Mouse (Mus musculus) right cerebral cortex, adult 2 months (tissue): Measurements from ENCODE around the gene Osm.

Source experiments
- DNase-seq, 2 experiments: peaks; one replicate each; pipeline ENCODE4 v3.0.0; 2021 to 2022; ENCODE audit warnings: low spot score in 2 of 2

Osm gene

GRCm38 (mm10) chr11:4270744-4271459 lies 34.7 kb downstream of the Osm start:
- DNase-seq: peak in 1 of 2 experiments; percentile 16

- DNase-seq: no peak
These were observed 35.3 kb downstream of the Osm start for GRCm38 (mm10) chr11:4271544-4271943.

DNA sequence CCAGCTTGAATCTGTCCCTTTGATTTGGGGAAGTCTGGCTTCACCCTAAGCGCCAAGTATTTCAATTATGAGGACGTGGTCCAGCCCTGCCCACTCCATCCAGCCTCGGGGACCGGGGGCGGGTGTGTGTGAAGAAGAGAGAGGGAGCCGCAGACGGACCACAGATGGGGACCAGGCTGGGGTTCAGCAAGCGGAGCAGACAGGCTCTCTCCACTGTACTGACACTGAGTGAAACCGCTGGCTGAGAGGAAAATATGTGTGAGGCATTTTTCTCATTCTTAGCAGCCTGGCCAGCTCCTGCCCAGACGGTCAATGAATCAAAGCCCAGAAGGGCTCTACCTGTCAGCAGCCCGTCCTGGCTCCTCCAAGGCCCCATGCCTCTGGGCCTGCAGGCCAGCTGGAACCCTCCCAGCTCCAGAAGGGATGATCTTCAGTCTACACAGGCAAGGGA lies 40.2 kb downstream of the Osm start:
- DNase-seq: no peak

GRCm38 (mm10) chr11:4279909-4280308 lies 43.7 kb downstream of the Osm start:
- no peak for DNase-seq

DNA sequence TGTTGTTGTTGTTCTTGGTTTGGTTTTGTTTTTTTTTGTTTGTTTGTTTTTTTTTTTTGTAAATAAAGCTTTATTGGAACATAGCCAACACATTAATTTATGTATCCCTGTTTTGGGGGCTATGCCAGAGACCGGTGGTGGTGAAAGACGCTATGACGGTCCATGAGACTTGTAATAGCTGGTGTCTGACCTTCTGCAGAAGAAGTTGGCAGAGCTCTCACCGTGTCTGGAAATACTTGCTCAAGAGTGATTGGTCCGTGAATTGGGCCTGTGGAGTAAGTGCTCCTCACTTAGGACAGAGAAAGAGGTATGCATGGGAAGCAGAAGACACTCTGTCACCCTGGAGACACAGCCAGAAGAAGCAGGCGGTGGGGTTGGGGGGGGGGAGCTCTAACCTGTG lies 45.6 kb downstream of the Osm start:
- DNase-seq: no peak

- DNase-seq: no peak
These were observed 47.4 kb downstream of the Osm start for GRCm38 (mm10) chr11:4283627-4284026.

DNA sequence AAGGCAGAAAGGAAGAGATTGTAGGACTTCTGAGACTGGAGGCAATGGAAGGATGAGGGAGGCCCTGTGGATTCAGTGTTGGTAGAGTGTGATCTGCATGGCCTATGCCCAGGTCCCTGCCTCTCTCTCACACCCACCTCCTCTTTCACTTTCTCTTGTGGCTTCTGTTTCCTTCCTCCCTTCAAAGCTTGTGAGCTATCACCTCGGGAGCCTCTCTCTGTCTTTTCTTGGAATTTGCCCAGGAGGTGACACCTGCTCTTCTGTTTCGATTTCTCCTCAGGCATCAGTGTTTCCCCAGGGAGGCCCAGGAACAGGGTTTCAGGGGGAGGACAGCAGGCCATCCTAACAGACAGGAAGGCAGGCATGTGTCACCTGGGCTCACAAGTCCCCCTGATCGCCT lies 53.1 kb downstream of the Osm start:
- no peak for DNase-seq
